Mouse (Mus musculus): ENCODE measurements at regions not wholly inside any gene's neighbourhood (a gene's known extent, or its start where the extent isn't known, plus 50 kb on each side); places are given as distances from the start of the nearest gene placed in this dataset.

DNA sequence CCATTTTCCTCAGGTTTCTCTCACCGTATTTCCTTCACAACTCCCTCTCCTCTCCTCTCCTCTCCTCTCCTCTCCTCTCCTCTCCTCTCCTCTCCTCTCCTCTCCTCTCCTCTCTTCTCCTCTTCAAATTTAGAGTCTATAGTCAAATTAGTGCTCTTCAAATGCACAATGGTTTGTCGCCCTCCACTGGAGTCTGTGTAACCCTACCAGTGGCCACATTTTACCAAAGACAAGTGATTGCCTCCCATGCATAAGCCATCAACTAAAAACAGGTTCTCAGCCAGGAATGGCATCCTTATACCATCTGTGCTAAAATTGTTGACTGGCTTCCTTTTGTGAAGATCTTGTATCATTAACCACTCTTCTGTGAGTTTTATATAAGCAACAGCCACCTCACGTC is 979.5 kb upstream of the Adam24 start:
- DNase-seq, result peak; percentile 1 to 13

- DNase-seq, result no peak
Measured at GRCm38 (mm10) chr8:39705843-39706242, 969.0 kb upstream of the Adam24 start.

DNA sequence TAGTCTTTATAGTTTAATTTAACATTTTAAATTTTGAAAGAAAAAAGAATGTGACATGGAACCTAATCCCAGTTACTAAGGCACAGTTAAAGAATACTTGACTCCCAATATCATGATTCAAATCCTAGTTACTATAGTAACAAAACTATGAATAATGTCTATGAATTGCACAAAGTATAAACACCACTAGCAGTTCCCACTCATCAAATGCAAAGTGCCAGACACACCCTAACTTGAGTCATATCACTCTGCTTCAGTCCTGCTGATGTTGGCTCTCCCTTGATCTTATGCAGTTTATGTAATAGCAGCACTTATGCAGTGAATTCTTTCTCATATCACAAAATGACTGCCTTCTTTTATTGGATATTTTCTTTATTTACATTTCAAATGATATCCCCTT is 932.5 kb upstream of the Adam24 start:
- no peak for DNase-seq

DNA sequence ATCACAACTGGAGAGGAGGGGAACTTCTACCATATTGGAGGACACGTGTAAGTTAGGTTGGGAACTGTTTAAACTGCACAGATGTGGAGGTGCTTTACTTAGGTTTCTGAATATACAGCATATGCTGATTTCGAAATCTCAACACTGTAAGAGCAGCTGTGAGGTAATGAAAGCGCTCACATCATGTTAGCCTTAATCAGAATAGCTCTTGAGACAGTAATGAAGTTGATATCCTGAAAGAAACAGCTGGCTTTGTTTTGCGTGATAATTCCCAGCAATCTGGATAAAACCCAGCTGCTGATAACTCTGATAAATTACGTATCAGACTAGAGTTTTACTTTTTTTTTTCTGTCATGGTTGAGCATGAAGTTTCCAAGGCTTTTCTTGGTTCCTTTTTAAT is 928.7 kb upstream of the Adam24 start:
- no peak for DNase-seq

DNA sequence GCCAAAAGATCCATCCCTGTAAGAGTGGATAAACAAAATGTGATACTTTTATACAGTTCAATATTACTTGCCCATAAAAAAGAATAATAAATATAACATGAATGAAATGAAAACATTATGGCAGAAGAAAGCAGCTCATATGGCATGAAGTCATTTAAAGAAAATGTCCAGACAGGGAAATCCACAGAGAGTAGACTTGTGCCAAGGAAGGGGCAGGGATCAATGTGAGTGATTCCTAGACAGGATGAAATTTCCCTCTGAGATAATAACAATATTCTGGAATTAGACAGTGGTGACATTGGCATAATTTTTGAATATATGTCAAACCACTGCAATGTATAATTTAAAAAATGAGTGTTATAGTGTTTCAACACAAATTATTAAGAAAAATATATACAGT is 915.0 kb upstream of the Adam24 start:
- DNase-seq, result no peak

GRCm38 (mm10) chr8:39779449-39779848 is 895.4 kb upstream of the Adam24 start:
- no peak for DNase-seq

- no peak for DNase-seq
Measured at GRCm38 (mm10) chr8:39780169-39780568, 894.7 kb upstream of the Adam24 start.

GRCm38 (mm10) chr8:39781424-39782161 is 893.3 kb upstream of the Adam24 start:
- no peak for DNase-seq

DNA sequence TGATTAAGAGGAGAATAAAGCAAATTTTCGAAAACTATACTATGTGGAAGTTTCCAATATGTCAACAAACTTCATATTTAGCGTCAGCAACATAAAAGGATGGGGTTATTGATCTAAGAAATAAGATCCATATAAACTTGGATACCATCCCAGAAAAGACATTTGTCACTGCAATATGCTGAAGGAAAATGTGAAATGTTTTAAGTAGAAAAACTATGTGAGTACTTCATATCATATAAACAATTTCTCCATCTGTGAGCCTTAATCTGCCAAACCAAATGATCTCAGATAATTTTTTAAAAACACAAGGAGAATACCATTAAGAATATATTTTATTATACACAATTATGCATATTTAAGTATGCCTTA is 892.7 kb upstream of the Adam24 start:
- DNase-seq, result no peak
